Mouse (Mus musculus) Patski (cell line): ENCODE results near the gene Tead1. TPM values are rescaled to one million over a fixed set of nuclear protein-coding genes. Genes with fewer than 3 reads are reported as not detected.
A peak's percentile ranks its signal among the peaks of the same experiment; 100 is the strongest.

Experiments used
- ATAC-seq: fragments of 100-300 bp; one replicate; pipeline ENCODE4 v1.8.0; 2021
- CTCF ChIA-PET: fragments of 350-600 bp; sonication (Branson Sonifier 250); formaldehyde crosslinking; loops from one replicate; lab custom pipeline; 2022; ENCODE audit warnings: inconsistent platforms; lab: Charles Lee
- POLR2A ChIA-PET: fragments of 350-600 bp; sonication (Branson Sonifier 250); formaldehyde crosslinking; loops from one replicate; lab custom pipeline; 2022; ENCODE audit warnings: antibody characterized with exemption, inconsistent platforms; lab: Charles Lee
- DNase-seq: peaks from one replicate; pipeline ENCODE4 v3.0.0-alpha.2; 2011; ENCODE audit warnings: low read depth, low spot score
- H3K27me3 ChIP-seq: fragments of 371-371 bp; one replicate; pipeline ENCODE4 v1.5.1; 2021
- CTCF ChIP-seq: fragments of 100-300 bp; IDR thresholded peaks from one replicate; pipeline ENCODE4 v1.5.1; 2021
- in situ Hi-C: fragments of 300-500 bp; cut with MboI; formaldehyde crosslinking; loops from 3 replicates; pipeline ENCODE4 v1.11.1; 2018; ENCODE audit warnings: low pct_unique_long_range_greater_than_20kb, mixed read lengths
- polyA plus RNA-seq: library from polyadenylated mRNA; unstranded; gene quantifications from one replicate; pipeline ENCODE4 v1.2.3, GENCODE M21; 2021

Gene Tead1
- polyA plus RNA-seq, 1 experiment from 2014 or later: 56.4 TPM

- no peaks in the 10 kb centered on the region for H3K27me3 ChIP-seq
- no peak for DNase-seq
- in situ Hi-C loops: no loop called here
- POLR2A ChIA-PET: no interaction called here
- no peak for ATAC-seq
- CTCF ChIA-PET: interaction anchor here (0.9 to 2.1 kb wide), 2 partner anchors 16 to 40 kb away, joined by 3 to 6 read pairs; no protein-coding TSS in a partner anchor
- no peak for TF ChIP-seq CTCF
Measured at GRCm38 (mm10) chr7:112816016-112816415, 136.9 kb downstream of the Tead1 start.

GRCm38 (mm10) chr7:112819833-112820232 is 140.7 kb downstream of the Tead1 start:
- DNase-seq (no peak), ATAC-seq (no peak)
- ChIA-PET POLR2A (no interaction called here), CTCF (interaction anchor here (0.9 kb wide), 1 partner anchor 12 kb away, joined by 3 read pairs; no protein-coding TSS in a partner anchor)
- no peak for TF ChIP-seq CTCF
- no peaks in the 10 kb centered on the region for H3K27me3 ChIP-seq
- in situ Hi-C loops: loop anchor here (10.0 kb wide), 1 partner anchor 135 kb away; no protein-coding TSS in a partner anchor

GRCm38 (mm10) chr7:112822879-112823278 is 143.8 kb downstream of the Tead1 start:
- H3K27me3 ChIP-seq: no peaks in the 10 kb centered on the region
- in situ Hi-C loops: loop anchor here (10.0 kb wide), 1 partner anchor 138 kb away; no protein-coding TSS in a partner anchor
- ATAC-seq (no peak), DNase-seq (no peak)
- CTCF ChIA-PET: interaction anchor here (0.8 to 2.0 kb wide), 7 partner anchors 9 to 46 kb away, joined by 3 to 6 read pairs (median 3); no protein-coding TSS in a partner anchor
- no peak for TF ChIP-seq CTCF
- POLR2A ChIA-PET: interaction anchor here (0.7 to 1.1 kb wide), 2 partner anchors 9 to 696 kb away, joined by 3 to 5 read pairs; no protein-coding TSS in a partner anchor

GRCm38 (mm10) chr7:112823621-112824020 is 144.5 kb downstream of the Tead1 start:
- no peak for TF ChIP-seq CTCF
- POLR2A ChIA-PET: interaction anchor here (1.1 kb wide), 1 partner anchor 9 kb away, joined by 3 read pairs; no protein-coding TSS in a partner anchor
- DNase-seq (peak; percentile 95), ATAC-seq (peak; percentile 83)
- no peaks in the 10 kb centered on the region for H3K27me3 ChIP-seq
- in situ Hi-C loops: loop anchor here (10.0 kb wide), 1 partner anchor 139 kb away; no protein-coding TSS in a partner anchor
- CTCF ChIA-PET: interaction anchor here (1.0 to 2.0 kb wide), 7 partner anchors 9 to 45 kb away, joined by 3 to 6 read pairs (median 3); no protein-coding TSS in a partner anchor

- no peak for ATAC-seq
- no peak for DNase-seq
- CTCF ChIA-PET: interaction anchor here (0.8 kb wide), 1 partner anchor 18 kb away, joined by 3 read pairs; no protein-coding TSS in a partner anchor
- no peaks in the 10 kb centered on the region for H3K27me3 ChIP-seq
- TF ChIP-seq CTCF: no peak
- POLR2A ChIA-PET: no interaction called here
- in situ Hi-C loops: loop anchor here (5.0 to 10.0 kb wide), 2 partner anchors 42 to 141 kb away; no protein-coding TSS in a partner anchor
Measured at GRCm38 (mm10) chr7:112825339-112825781, 146.2 kb downstream of the Tead1 start.

GRCm38 (mm10) chr7:112826114-112826911 is 147.2 kb downstream of the Tead1 start:
- in situ Hi-C loops: loop anchor here (5.0 to 10.0 kb wide), 2 partner anchors 41 to 142 kb away; no protein-coding TSS in a partner anchor
- no peaks in the 10 kb centered on the region for H3K27me3 ChIP-seq
- ChIA-PET POLR2A (interaction anchor here (0.7 to 0.8 kb wide), 2 partner anchors 8 to 147 kb away, joined by 3 to 6 read pairs; partner anchors contain the start of gene Tead1), CTCF (interaction anchor here (0.8 to 1.0 kb wide), 2 partner anchors 22 to 25 kb away, joined by 3 read pairs; no protein-coding TSS in a partner anchor)
- DNase-seq (no peak), ATAC-seq (no peak)
- TF ChIP-seq CTCF: no peak

- ATAC-seq (peak; percentile 56), DNase-seq (no peak)
- in situ Hi-C loops: loop anchor here (5.0 to 10.0 kb wide), 2 partner anchors 39 to 143 kb away; no protein-coding TSS in a partner anchor
Measured at GRCm38 (mm10) chr7:112828016-112828695, 149.0 kb downstream of the Tead1 start.

GRCm38 (mm10) chr7:112828696-112829022 is 149.5 kb downstream of the Tead1 start:
- ChIA-PET CTCF (interaction anchor here (0.7 to 0.9 kb wide), 3 partner anchors 8 to 33 kb away, joined by 3 read pairs; no protein-coding TSS in a partner anchor), POLR2A (interaction anchor here (0.5 to 1.6 kb wide), 5 partner anchors 9 to 378 kb away, joined by 3 to 6 read pairs (median 4); partner anchors contain the start of gene Tead1)
- ATAC-seq (no peak), DNase-seq (no peak)
- no peak for TF ChIP-seq CTCF
- in situ Hi-C loops: loop anchor here (5.0 to 10.0 kb wide), 2 partner anchors 39 to 144 kb away; no protein-coding TSS in a partner anchor
- no peaks in the 10 kb centered on the region for H3K27me3 ChIP-seq

More at GRCm38 (mm10) chr7:112828016-112828695, 149.0 kb downstream of the Tead1 start:
- CTCF ChIA-PET: interaction anchor here (0.7 to 0.9 kb wide), 4 partner anchors 9 to 68 kb away, joined by 3 read pairs; no protein-coding TSS in a partner anchor
- POLR2A ChIA-PET: interaction anchor here (0.9 to 1.6 kb wide), 2 partner anchors 10 to 148 kb away, joined by 3 to 6 read pairs; partner anchors contain the start of gene Tead1
- TF ChIP-seq CTCF: no peak
- H3K27me3 ChIP-seq: no peaks in the 10 kb centered on the region

- H3K27me3 ChIP-seq: no peaks in the 10 kb centered on the region
- in situ Hi-C loops: no loop called here
- TF ChIP-seq CTCF: no peak
- POLR2A ChIA-PET: interaction anchor here (1.1 kb wide), 1 partner anchor 66 kb away, joined by 3 read pairs; no protein-coding TSS in a partner anchor
- ATAC-seq (no peak), DNase-seq (no peak)
- CTCF ChIA-PET: interaction anchor here (0.8 to 1.9 kb wide), 5 partner anchors 15 to 116 kb away, joined by 3 to 6 read pairs (median 3); no protein-coding TSS in a partner anchor
Measured at GRCm38 (mm10) chr7:112830946-112831345, 151.8 kb downstream of the Tead1 start.
